Mouse (Mus musculus): Measurements from ENCODE around the gene Tram1l1. TPM values are rescaled to one million over a fixed set of nuclear protein-coding genes. Genes with fewer than 3 reads are reported as not detected.
"Not testable (repeated sequence)": the region's sequence is repeated elsewhere in the genome, so short reads cannot be mapped to it uniquely, and the experiment has no call there.

Tram1l1 gene
- under 1 TPM; 0.45 to 0.93 TPM for total RNA-seq (2021)
- long read RNA-seq, experiment 1, partial matches to known transcripts, result 0 of 1 reads
- long read RNA-seq, experiment 1, other reads (novel, unspliced or antisense), result 0 of 1 reads
- long read RNA-seq, experiment 2, partial matches to known transcripts, result 0 of 1 reads
- long read RNA-seq, experiment 2, other reads (novel, unspliced or antisense), result 0 of 1 reads

GRCm38 (mm10) chr3:124320821-124321576 is at the start of gene Tram1l1:
TSS of gene Tram1l1 (plus strand) at chr3:124320855.
- DNase-seq, result peak; percentile 49

- DNase-seq, result no peak
Measured at GRCm38 (mm10) chr3:124271229-124271628, 49.4 kb upstream of the Tram1l1 start.

- no peak for DNase-seq
Measured at GRCm38 (mm10) chr3:124271668-124272067, 49.0 kb upstream of the Tram1l1 start.

GRCm38 (mm10) chr3:124272465-124273089 is 48.1 kb upstream of the Tram1l1 start:
- no peak for DNase-seq

- DNase-seq, result peak; percentile 43
Measured at GRCm38 (mm10) chr3:124274928-124275609, 45.6 kb upstream of the Tram1l1 start.

GRCm38 (mm10) chr3:124288936-124289335 is 31.7 kb upstream of the Tram1l1 start:
- DNase-seq, result not testable (repeated sequence)

GRCm38 (mm10) chr3:124319254-124319653 is 1.4 kb upstream of the Tram1l1 start:
- DNase-seq, result no peak

GRCm38 (mm10) chr3:124320398-124320797 is 257 bp upstream of the Tram1l1 start:
- DNase-seq, result no peak

GRCm38 (mm10) chr3:124346445-124346844 is 25.8 kb downstream of the Tram1l1 start:
- DNase-seq, result no peak

GRCm38 (mm10) chr3:124357533-124357932 is 36.9 kb downstream of the Tram1l1 start:
- no peak for DNase-seq

- DNase-seq, result no peak
Measured at GRCm38 (mm10) chr3:124372031-124372430, 51.4 kb downstream of the Tram1l1 start.

Other genes starting within 250 kb of the Tram1l1 start
- not detected for gene 1700006A11Rik, start 105.2 kb downstream of the Tram1l1 start, total RNA-seq (2021)

Measured in gastrocnemius, postnatal 10 days (tissue).